Mouse (Mus musculus) kidney, embryonic 16.5 days (tissue): ENCODE measurements around the gene Ost4. TPM values are rescaled to one million over a fixed set of nuclear protein-coding genes. Genes with fewer than 3 reads are reported as not detected.

Experiments
- ATAC-seq: fragments of 200-750 bp; cut with Nextera tagmentation; 2 replicates; pipeline ENCODE4 v1.8.0; 2017; ENCODE audit warnings: moderate TSS enrichment; ENCODE audit not compliant: low FRiP score, low TSS enrichment
- H3K27ac ChIP-seq: fragments of 300-500 bp; sonication (generic); 2 replicates; pipeline ENCODE4 v1.5.1; 2014; ENCODE audit warnings: low read length
- H3K27me3 ChIP-seq: fragments of 300-500 bp; sonication (generic); 2 replicates; pipeline ENCODE4 v1.6.1; 2014; ENCODE audit warnings: low read length, control low read depth, mixed read lengths; ENCODE audit not compliant: insufficient read depth
- H3K36me3 ChIP-seq: fragments of 300-500 bp; sonication (generic); 2 replicates; pipeline ENCODE4 v1.6.1; 2014; ENCODE audit warnings: low read length, control low read depth, mixed read lengths; ENCODE audit not compliant: insufficient read depth
- H3K4me1 ChIP-seq: fragments of 300-500 bp; sonication (generic); 2 replicates; pipeline ENCODE4 v1.6.1; 2014; ENCODE audit warnings: low read length, control low read depth, mixed read lengths; ENCODE audit not compliant: insufficient read depth
- H3K4me2 ChIP-seq: fragments of 300-500 bp; sonication (generic); replicated peaks from 2 replicates; pipeline ENCODE4 v1.6.1; 2014; ENCODE audit warnings: low read depth, low read length
- H3K4me3 ChIP-seq: fragments of 300-500 bp; sonication (generic); 2 replicates; pipeline ENCODE4 v1.5.1; 2014; ENCODE audit warnings: mild to moderate bottlenecking, low read length
- H3K9ac ChIP-seq: fragments of 300-500 bp; sonication (generic); replicated peaks from 2 replicates; pipeline ENCODE4 v1.6.1; 2014; ENCODE audit warnings: low read length
- H3K9me3 ChIP-seq: fragments of 300-500 bp; sonication (generic); 2 replicates; pipeline ENCODE4 v1.6.1; 2016; ENCODE audit warnings: low read length, control low read depth
- WGBS: fragments of 180-500 bp; shearing (Covaris S2); extraction: QIAGEN DNeasy Blood & Tissue Kit; methylation state at CpG from one replicate; pipeline ENCODE4 v1.1.7; 2014; 5-methylcytosine and 5-hydroxymethylcytosine counted together
- polyA plus RNA-seq: library from polyadenylated mRNA; unstranded; fragments of >200 nt; fragmentation: Nextera tagmentation; extraction: Ambion mirVana; gene quantifications from 2 replicates; pipeline ENCODE4 v1.2.1, GENCODE M21; 2015

Ost4 gene
- polyA plus RNA-seq, 1 experiment from 2014 or later = 467 TPM

- H3K36me3 ChIP-seq = peaks cover 34% of the 10 kb centered on the region
- 82% methylated on average over 31 of the region's 31 CpGs for WGBS
- no peak for ATAC-seq
- H3K27ac ChIP-seq = no peak overlapping the region
- no peak overlapping the region for H3K4me2 ChIP-seq
- H3K27me3 ChIP-seq = no peaks in the 10 kb centered on the region
- no peaks in the 10 kb centered on the region for H3K9me3 ChIP-seq
- no peak overlapping the region for H3K4me3 ChIP-seq
- peaks cover 45% of the 10 kb centered on the region for H3K4me1 ChIP-seq
- no peak overlapping the region; the same call in 1 of the 2 replicates for H3K9ac ChIP-seq
Observed at GRCm38 (mm10) chr5:30917891-30918670, 10.5 kb upstream of the Ost4 start.

- WGBS = 87% methylated on average over 11 of the region's 11 CpGs
- no peak overlapping the region for H3K4me2 ChIP-seq
- no peak overlapping the region for H3K9ac ChIP-seq
- no peaks in the 10 kb centered on the region for H3K9me3 ChIP-seq
- ATAC-seq = no peak
- H3K27me3 ChIP-seq = no peaks in the 10 kb centered on the region
- peaks cover 45% of the 10 kb centered on the region for H3K4me1 ChIP-seq
- no peak overlapping the region for H3K27ac ChIP-seq
- H3K36me3 ChIP-seq = peaks cover 34% of the 10 kb centered on the region
- H3K4me3 ChIP-seq = no peak overlapping the region
Observed at GRCm38 (mm10) chr5:30917348-30917747, 9.8 kb upstream of the Ost4 start.

- no peaks in the 10 kb centered on the region for H3K27me3 ChIP-seq
- no peak overlapping the region for H3K4me3 ChIP-seq
- H3K9ac ChIP-seq = no peak overlapping the region
- WGBS = 90% methylated on average over 9 of the region's 9 CpGs
- ATAC-seq = no peak
- H3K4me2 ChIP-seq = no peak overlapping the region
- peaks cover 44% of the 10 kb centered on the region for H3K4me1 ChIP-seq
- no peaks in the 10 kb centered on the region for H3K9me3 ChIP-seq
- H3K36me3 ChIP-seq = peaks cover 34% of the 10 kb centered on the region
- H3K27ac ChIP-seq = peak overlapping the region; percentile 72; the same call in 1 of the 2 replicates
Observed at GRCm38 (mm10) chr5:30916841-30917240, 9.3 kb upstream of the Ost4 start.

- Histone ChIP-seq H3K4me2 (peak overlapping the region; percentile 72), H3K4me3 (peak overlapping the region; percentile 52), H3K36me3 (peaks cover 33% of the 10 kb centered on the region), H3K4me1 (peaks cover 48% of the 10 kb centered on the region), H3K27me3 (no peaks in the 10 kb centered on the region), H3K27ac (peak overlapping the region; percentile 90), H3K9ac (peak overlapping the region; percentile 35), H3K9me3 (no peaks in the 10 kb centered on the region)
- WGBS = 6% methylated on average over 7 of the region's 7 CpGs
- ATAC-seq = peak; percentile 75
Observed at GRCm38 (mm10) chr5:30915974-30916433, 8.4 kb upstream of the Ost4 start.

GRCm38 (mm10) chr5:30915456-30915855 lies 7.9 kb upstream of the Ost4 start:
- WGBS = 42% methylated on average over 9 of the region's 9 CpGs

GRCm38 (mm10) chr5:30914849-30915248 lies 7.3 kb upstream of the Ost4 start:
- peak overlapping the region; percentile 52 for H3K4me3 ChIP-seq
- H3K27me3 ChIP-seq = no peaks in the 10 kb centered on the region
- peak overlapping the region; percentile 64 for H3K9ac ChIP-seq
- H3K4me2 ChIP-seq = peak overlapping the region; percentile 72
- H3K36me3 ChIP-seq = peaks cover 28% of the 10 kb centered on the region
- H3K4me1 ChIP-seq = peaks cover 51% of the 10 kb centered on the region
- whole genome bisulfite sequencing = 42% methylated on average over 6 of the region's 6 CpGs
- ATAC-seq = no peak
- H3K9me3 ChIP-seq = no peaks in the 10 kb centered on the region
- peak overlapping the region; percentile 90 for H3K27ac ChIP-seq

More at GRCm38 (mm10) chr5:30915456-30915855, 7.9 kb upstream of the Ost4 start:
- Histone ChIP-seq H3K4me3 (peak overlapping the region; percentile 52), H3K27ac (peak overlapping the region; percentile 90), H3K9ac (peak overlapping the region; percentile 64), H3K27me3 (no peaks in the 10 kb centered on the region), H3K9me3 (no peaks in the 10 kb centered on the region), H3K4me1 (peaks cover 50% of the 10 kb centered on the region), H3K36me3 (peaks cover 29% of the 10 kb centered on the region), H3K4me2 (peak overlapping the region; percentile 72)
- ATAC-seq = peak; percentile 0

- H3K36me3 ChIP-seq = peaks cover 23% of the 10 kb centered on the region
- peak overlapping the region; percentile 64 for H3K9ac ChIP-seq
- no peaks in the 10 kb centered on the region for H3K27me3 ChIP-seq
- 39% methylated on average over 7 of the region's 7 CpGs for WGBS
- ATAC-seq = no peak
- no peaks in the 10 kb centered on the region for H3K9me3 ChIP-seq
- H3K27ac ChIP-seq = peak overlapping the region; percentile 90
- H3K4me3 ChIP-seq = peak overlapping the region; percentile 52
- H3K4me1 ChIP-seq = peaks cover 58% of the 10 kb centered on the region
- peak overlapping the region; percentile 72 for H3K4me2 ChIP-seq
Observed at GRCm38 (mm10) chr5:30914101-30914635, 6.6 kb upstream of the Ost4 start.

- Histone ChIP-seq H3K27me3 (no peaks in the 10 kb centered on the region), H3K9ac (peak within 1 kb of the TSS; percentile 64), H3K27ac (peak within 1 kb of the TSS; percentile 90), H3K4me3 (peak within 1 kb of the TSS; percentile 52), H3K4me2 (peak within 1 kb of the TSS; percentile 72), H3K36me3 (peaks cover 14% of the 10 kb centered on the region), H3K4me1 (peaks cover 66% of the 10 kb centered on the region), H3K9me3 (no peaks in the 10 kb centered on the region)
- WGBS = 14% methylated on average over 13 of the region's 13 CpGs
- peak; percentile 79 for ATAC-seq
Observed at GRCm38 (mm10) chr5:30913060-30913841, 5.7 kb upstream of the Ost4 start, which contains the start of gene Emilin1. Gene Emilin1 (plus strand): TSS chr5:30913402.

GRCm38 (mm10) chr5:30912156-30912555 lies 4.6 kb upstream of the Ost4 start:
- peaks cover 67% of the 10 kb centered on the region for H3K4me1 ChIP-seq
- WGBS = 64% methylated on average over 5 of the region's 5 CpGs
- H3K9me3 ChIP-seq = no peaks in the 10 kb centered on the region
- H3K27ac ChIP-seq = peak overlapping the region; percentile 90
- peak overlapping the region; percentile 29; the same call in 1 of the 2 replicates for H3K9ac ChIP-seq
- H3K36me3 ChIP-seq = peaks cover 3% of the 10 kb centered on the region; the same call in 1 of the 2 replicates
- no peak for ATAC-seq
- H3K27me3 ChIP-seq = no peaks in the 10 kb centered on the region
- H3K4me3 ChIP-seq = no peak overlapping the region
- H3K4me2 ChIP-seq = no peak overlapping the region
